Mouse (Mus musculus) left cerebral cortex, adult 9 months (tissue): ENCODE data around the gene 9530077C05Rik.
"Not testable (repeated sequence)": the region's sequence is repeated elsewhere in the genome, so short reads cannot be mapped to it uniquely, and the experiment has no call there.

Experiments
- DNase-seq, 2 experiments: peaks; one replicate each; pipeline ENCODE4 v3.0.0; 2022; ENCODE audit warnings: low spot score in 2 of 2

Gene 9530077C05Rik

DNA sequence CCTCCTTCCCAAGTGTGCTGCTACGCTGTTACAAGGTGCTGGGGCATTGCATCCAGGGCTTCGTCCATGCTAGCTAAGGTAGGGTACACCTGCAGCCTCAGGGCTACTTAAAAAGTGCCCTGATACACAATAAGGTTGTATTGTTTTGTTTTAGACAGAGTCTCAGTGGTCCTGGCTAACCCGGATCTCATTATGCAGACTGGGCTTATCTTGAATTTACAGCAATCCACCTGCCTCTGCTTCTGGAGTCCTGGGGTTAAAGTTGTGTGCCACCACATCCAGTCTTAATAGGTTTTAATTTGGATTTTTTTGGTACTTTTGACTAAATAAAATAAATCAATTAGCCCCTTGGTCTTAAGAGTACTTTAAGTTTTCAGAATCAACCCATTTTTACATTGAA lies 8.6 kb downstream of the 9530077C05Rik start:
- DNase-seq, result no peak

DNA sequence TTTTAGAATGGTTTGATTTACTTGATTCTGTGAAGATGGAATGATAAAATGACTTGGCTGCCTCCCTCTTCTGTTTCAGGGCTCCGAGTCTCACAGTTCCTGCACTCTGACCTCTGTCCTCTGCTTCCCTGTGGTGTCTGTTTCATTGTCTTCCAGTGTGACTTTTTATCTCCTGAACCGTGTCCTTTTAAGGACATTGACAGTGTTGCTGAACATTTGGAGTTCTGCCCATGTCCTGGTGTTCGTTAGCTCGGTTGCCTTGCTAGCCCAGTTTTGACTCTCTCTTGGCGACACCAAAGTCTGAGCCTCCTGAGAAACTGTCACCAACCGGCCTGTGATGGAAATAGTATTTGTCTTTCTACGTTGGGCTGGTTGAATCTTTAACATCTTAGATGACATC lies 9.2 kb downstream of the 9530077C05Rik start:
- no peak for DNase-seq

GRCm38 (mm10) chr9:22422559-22422958 lies 11.2 kb downstream of the 9530077C05Rik start:
- no peak for DNase-seq

DNA sequence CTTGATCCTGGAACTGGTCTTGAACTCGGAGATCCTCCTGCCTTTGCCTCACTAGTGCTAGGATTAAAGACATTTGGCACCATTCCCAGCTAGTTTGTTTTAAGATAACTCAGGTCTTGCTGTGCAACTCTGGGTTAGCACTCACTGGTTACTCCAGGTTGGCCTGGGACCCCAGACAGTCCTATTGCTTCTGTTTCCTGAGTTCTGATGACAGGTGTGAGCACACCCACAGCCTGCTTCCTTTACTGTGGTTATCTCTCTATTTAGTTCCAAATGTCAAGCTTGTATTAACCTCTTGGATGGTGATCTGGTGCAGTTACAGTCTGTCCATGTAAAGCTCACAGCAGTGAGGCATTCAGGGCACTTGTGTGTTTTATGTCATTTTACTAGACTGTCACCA lies 12.2 kb downstream of the 9530077C05Rik start:
- no peak for DNase-seq

GRCm38 (mm10) chr9:22424196-22424595 lies 12.9 kb downstream of the 9530077C05Rik start:
- DNase-seq, result no peak

DNA sequence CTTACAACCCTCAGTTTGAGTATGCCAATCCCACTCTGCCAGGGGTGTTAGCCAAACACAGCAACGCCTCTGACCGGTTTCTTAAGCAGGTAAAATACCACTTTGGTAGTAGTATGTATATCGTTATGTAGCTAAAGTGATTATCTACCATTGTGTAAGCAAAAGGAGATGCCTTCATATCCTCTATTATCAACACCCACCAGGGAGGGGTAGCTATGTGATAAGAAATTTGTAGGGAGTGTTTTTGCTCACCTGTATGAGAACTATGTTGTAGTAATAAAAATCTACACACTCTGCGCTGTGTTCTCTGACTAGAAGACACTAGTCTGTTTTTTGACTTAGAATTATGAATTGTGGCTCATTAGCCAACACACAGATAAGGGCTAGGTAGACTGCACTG lies 13.4 kb downstream of the 9530077C05Rik start:
- DNase-seq, result no peak

DNA sequence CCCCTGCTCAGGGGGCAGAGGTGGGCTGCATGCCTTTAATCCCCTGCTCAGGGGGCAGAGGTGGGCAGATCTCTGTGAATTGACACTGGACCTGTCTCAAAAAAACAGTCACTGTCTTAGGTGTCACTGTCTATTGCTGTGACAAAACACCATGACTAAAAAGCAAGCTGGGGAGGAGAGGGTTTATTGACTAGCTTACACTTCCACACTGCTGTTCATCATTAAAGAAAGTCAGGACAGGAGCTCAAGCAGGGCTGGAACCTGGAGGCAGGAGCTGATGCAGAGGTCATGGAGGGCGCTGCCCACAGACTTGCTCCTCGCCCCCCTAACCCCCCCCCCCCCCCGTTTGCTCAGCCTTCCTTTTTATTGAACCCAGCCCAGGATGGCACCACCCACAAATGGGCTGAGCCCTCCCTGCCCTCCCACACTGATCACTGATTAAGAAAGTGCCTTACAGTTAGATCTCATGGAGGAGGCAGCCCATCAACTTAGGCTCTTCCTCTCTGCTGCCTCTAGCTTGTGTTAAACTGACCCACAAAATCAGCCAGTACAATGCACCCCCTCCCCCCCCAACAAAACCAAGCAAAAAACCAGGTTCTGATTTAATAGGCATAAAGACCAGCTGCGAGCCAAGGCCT lies 16.8 kb downstream of the 9530077C05Rik start:
- no peak for DNase-seq

DNA sequence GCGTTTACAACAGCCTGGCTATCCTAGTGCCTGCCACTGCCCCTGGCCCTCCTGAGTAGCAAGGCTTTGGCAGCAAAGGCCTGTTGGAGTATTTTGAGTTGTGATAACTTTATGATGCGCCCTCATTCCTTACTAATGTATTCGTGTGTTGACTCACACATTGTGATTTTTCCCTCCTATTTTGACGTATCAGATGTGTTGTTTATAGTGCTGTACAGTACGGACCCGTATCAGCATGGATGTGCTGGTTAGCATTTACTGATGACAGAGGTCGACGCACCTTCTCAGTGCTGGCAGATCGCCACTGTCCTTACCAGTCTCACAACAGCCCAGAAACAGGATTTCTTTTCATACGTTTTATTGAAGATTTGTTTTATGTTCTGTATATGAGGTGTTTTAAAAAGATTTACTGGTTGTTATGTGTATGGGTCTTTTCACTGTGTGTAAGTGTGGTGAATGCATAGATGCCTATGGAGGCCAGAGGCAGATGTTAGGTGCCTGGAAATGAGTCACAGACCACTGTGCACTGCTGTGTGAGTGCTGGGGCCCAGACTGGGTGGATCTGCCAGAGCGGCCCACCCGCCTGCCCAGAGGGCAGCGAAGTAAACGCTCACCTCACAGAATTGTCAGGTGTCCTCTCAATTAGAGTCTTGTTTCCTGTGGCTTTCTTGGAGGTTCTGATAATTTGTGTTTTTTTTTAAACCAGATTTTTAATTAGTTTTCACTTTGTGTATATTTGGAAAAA lies 17.5 kb downstream of the 9530077C05Rik start:
- no peak for DNase-seq

GRCm38 (mm10) chr9:22429533-22430241 lies 18.4 kb downstream of the 9530077C05Rik start:
- no peak for DNase-seq

GRCm38 (mm10) chr9:22430315-22430840 lies 19.1 kb downstream of the 9530077C05Rik start:
- no peak for DNase-seq

DNA sequence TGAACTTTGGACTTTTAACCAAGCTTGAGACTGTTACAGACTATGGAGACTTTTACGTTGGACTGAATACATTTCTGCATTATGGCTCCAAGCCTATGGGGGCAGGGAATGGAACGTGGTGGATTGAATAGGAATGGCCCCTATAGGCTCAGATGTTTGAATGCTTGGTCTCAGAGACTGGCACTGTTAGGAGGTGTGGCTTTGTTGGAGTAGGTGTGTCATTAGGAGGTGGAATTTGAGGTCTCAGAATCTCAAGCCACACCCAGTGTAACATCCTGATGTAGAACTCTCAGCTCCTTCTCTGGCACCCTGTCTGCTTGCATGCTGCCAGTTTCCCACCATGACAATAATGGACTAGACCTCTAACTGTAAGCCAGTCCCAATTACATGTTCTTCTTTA lies 21.9 kb downstream of the 9530077C05Rik start:
- no peak for DNase-seq

DNA sequence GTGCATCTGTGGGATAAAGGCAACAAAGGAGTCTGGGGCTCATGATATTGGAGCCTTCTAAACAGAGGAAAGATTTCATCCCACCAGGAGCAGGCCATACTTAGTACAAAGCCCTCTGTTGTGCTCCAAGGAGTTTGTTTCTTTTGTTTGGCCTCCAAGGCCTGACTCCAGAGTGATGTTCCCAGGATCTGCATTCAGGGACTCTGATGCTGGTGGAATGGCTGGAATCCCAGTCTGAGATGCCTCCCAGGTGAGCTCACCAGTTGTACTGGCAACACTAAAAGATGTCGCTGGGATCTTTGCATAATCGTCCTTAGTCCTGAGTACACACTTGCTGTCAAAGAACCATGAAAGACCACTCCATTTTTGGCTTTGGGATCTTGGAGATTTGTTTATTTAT lies 22.8 kb downstream of the 9530077C05Rik start:
- no peak for DNase-seq

- no peak for DNase-seq
Measured at GRCm38 (mm10) chr9:22438826-22439225, 27.5 kb downstream of the 9530077C05Rik start.

GRCm38 (mm10) chr9:22443157-22443556 lies 31.8 kb downstream of the 9530077C05Rik start:
- no peak for DNase-seq

GRCm38 (mm10) chr9:22445123-22445522 lies 33.8 kb downstream of the 9530077C05Rik start:
- DNase-seq, result no peak

GRCm38 (mm10) chr9:22447213-22447612 lies 35.9 kb downstream of the 9530077C05Rik start:
- DNase-seq, result no peak

DNA sequence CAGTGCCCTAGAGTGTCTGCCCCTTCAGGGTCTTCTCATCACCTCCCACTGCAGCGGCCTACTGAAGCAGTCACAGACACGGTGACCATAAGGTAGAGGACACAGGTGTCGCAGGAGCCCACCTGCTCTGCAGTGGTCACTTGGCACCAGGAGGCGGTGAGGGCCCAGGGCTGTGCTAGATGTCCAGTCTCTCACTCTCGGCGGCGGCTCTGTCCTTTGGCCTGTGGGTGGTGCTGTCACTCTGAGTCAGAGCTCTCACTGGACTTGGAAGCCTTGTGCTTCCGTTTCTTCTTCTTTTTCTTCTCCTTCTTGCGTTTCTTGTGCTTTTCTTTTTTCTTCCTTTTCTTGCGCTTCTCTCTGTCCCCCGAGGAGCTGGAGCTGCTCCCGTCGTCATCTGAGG lies 37.1 kb downstream of the 9530077C05Rik start:
- no peak for DNase-seq

GRCm38 (mm10) chr9:22449209-22449608 lies 37.9 kb downstream of the 9530077C05Rik start:
- DNase-seq, result no peak

- DNase-seq, result no peak
Measured at GRCm38 (mm10) chr9:22452697-22453096, 41.4 kb downstream of the 9530077C05Rik start.

- no peak for DNase-seq
Measured at GRCm38 (mm10) chr9:22453501-22453924, 42.2 kb downstream of the 9530077C05Rik start.

DNA sequence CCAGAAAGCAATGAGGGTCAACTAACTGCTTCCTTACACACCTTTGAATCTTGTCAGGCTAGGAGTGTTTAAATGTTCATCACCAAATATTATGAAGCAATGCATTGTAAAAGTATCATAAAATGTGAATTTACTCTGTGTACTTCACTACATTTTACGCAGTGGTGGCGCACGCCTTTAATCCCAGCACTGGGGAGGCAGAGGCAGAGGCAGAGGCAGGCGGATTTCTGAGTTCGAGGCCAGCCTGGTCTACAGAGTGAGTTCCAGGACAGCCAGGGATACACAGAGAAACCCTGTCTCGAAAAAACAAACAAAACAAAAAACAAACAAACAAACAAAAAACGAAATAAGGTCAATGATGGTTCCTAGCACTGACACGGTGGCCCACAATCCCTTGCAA lies 42.7 kb downstream of the 9530077C05Rik start, which contains the start of gene Gm17545:
Gene Gm17545, plus strand, starts transcription at position 301 of the 400 bp plus-strand sequence.
- not testable (repeated sequence) for DNase-seq

- DNase-seq, result no peak
Measured at GRCm38 (mm10) chr9:22455041-22455440, 43.7 kb downstream of the 9530077C05Rik start.
